Mouse (Mus musculus) liver, embryonic 12.5 days (tissue): Measurements from ENCODE around the gene 1700088E04Rik. TPM values are rescaled to one million over a fixed set of nuclear protein-coding genes. Genes with fewer than 3 reads are reported as not detected.

Experiments used
- ATAC-seq: fragments of 200-750 bp; cut with Nextera tagmentation; 2 replicates; pipeline ENCODE4 v1.8.0; 2017; ENCODE audit warnings: moderate number of reproducible peaks, mild to moderate bottlenecking, moderate library complexity
- H3K27ac ChIP-seq: fragments of 300-500 bp; sonication (generic); 2 replicates; pipeline ENCODE4 v1.5.1; 2016; ENCODE audit warnings: mild to moderate bottlenecking
- H3K27me3 ChIP-seq: fragments of 300-500 bp; sonication (generic); replicated peaks from 2 replicates; pipeline ENCODE4 v1.6.1; 2016; ENCODE audit warnings: mild to moderate bottlenecking, moderate library complexity
- H3K36me3 ChIP-seq: fragments of 300-500 bp; sonication (generic); 2 replicates; pipeline ENCODE4 v1.6.1; 2016; ENCODE audit warnings: mild to moderate bottlenecking, moderate library complexity
- H3K4me1 ChIP-seq: fragments of 300-500 bp; sonication (generic); 2 replicates; pipeline ENCODE4 v1.6.1; 2016
- H3K4me2 ChIP-seq: fragments of 300-500 bp; sonication (generic); 2 replicates; pipeline ENCODE4 v1.6.1; 2016; ENCODE audit warnings: mild to moderate bottlenecking, moderate library complexity
- H3K4me3 ChIP-seq: fragments of 300-500 bp; sonication (generic); 2 replicates; pipeline ENCODE4 v1.5.1; 2016; ENCODE audit warnings: mild to moderate bottlenecking, moderate library complexity
- H3K9ac ChIP-seq: fragments of 300-500 bp; sonication (generic); 2 replicates; pipeline ENCODE4 v1.6.1; 2016; ENCODE audit warnings: mild to moderate bottlenecking, moderate library complexity
- H3K9me3 ChIP-seq: fragments of 300-500 bp; sonication (generic); replicated peaks from 2 replicates; pipeline ENCODE4 v1.6.1; 2016; ENCODE audit warnings: mild to moderate bottlenecking, moderate library complexity
- WGBS: fragments of 180-500 bp; shearing (Covaris S2); methylation state at CpG from one replicate; pipeline ENCODE4 v1.1.7; 2016; ENCODE audit not compliant: insufficient replicate concordance; 5-methylcytosine and 5-hydroxymethylcytosine counted together
- polyA plus RNA-seq: library from polyadenylated mRNA; unstranded; fragments of >200 nt; fragmentation: Nextera tagmentation; extraction: Ambion mirVana; gene quantifications from 2 replicates; pipeline ENCODE4 v1.2.1, GENCODE M21; 2016

1700088E04Rik gene
- polyA plus RNA-seq, 1 experiment from 2014 or later, result 1.0 TPM

DNA sequence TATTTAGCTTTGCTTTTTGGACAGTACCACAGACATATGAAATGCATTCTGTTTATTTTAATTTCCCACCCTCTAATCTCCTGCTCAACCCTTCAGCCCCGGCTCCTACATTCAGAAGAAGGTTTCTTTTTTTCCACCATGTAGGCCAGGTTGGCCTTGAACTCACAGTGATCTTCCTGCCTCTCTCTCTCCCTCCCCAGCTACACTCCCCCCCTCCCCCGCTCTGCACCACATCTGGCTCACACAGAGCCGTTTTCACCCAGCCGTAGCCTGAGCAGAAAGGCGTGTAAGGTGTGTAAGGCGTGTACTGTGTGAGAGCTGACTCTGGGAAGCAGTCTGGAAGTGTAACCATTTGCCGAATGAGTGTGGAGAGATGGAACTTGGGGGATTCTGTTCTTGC, 11.7 kb downstream of the 1700088E04Rik start:
- Histone ChIP-seq H3K36me3 (peaks cover 95% of the 10 kb centered on the region), H3K4me2 (no peak overlapping the region), H3K9ac (no peak overlapping the region), H3K27ac (no peak overlapping the region), H3K9me3 (peaks cover 6% of the 10 kb centered on the region), H3K4me3 (no peak overlapping the region), H3K27me3 (no peaks in the 10 kb centered on the region), H3K4me1 (no peaks in the 10 kb centered on the region)
- whole genome bisulfite sequencing, result 79% methylated on average over 7 of the region's 7 CpGs
- no peak for ATAC-seq

DNA sequence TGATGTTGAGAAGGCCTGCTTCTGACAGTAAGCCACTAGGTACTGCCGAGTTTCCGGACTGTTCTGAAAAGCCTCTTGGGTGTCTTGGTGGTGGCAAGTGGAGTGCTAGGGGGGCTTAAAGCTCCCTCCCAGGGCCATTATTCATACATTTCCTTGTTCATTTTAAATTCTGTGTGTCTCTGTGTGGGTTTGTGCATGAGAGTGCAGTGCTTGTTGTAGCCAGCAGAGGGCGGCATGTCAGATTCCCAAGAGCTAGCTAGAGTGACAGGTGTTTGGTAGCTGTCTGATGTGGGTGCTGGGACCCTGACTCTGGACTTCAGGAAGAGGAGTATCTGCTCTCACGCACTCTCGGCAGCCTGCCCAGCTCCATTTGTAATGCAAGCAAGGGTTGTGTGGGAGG, 12.8 kb downstream of the 1700088E04Rik start:
- Histone ChIP-seq H3K4me2 (no peak overlapping the region), H3K27me3 (no peaks in the 10 kb centered on the region), H3K9me3 (peaks cover 6% of the 10 kb centered on the region), H3K9ac (no peak overlapping the region), H3K4me3 (no peak overlapping the region), H3K36me3 (peaks cover 91% of the 10 kb centered on the region), H3K4me1 (no peaks in the 10 kb centered on the region), H3K27ac (no peak overlapping the region)
- whole genome bisulfite sequencing, result 83% methylated on average over 5 of the region's 5 CpGs
- ATAC-seq, result no peak

DNA sequence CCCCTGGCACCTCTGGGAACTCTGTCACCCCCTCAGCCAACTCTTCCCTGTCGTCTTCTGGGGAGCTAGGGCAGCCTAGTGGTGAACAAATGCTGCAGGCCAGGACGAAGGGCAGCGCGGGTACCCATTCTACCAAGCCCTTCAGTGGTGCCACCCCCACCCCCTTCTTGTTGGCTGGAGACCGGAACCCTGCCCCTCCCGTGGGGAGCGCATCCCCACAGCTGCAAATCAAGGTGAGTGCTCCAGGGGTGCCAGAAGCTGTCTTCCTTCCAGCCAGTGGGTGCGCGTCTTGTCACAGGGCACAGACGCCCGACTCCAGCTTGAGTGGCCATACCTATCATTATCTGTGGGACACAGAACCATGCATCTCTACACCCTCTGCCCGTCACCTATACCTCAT, 14.0 kb downstream of the 1700088E04Rik start:
- no peak overlapping the region for H3K4me2 ChIP-seq
- ATAC-seq, result no peak
- peaks cover 6% of the 10 kb centered on the region for H3K9me3 ChIP-seq
- H3K27me3 ChIP-seq, result no peaks in the 10 kb centered on the region
- no peak overlapping the region for H3K9ac ChIP-seq
- no peaks in the 10 kb centered on the region for H3K4me1 ChIP-seq
- H3K27ac ChIP-seq, result no peak overlapping the region
- H3K36me3 ChIP-seq, result peaks cover 91% of the 10 kb centered on the region
- no peak overlapping the region for H3K4me3 ChIP-seq
- 85% methylated on average over 12 of the region's 12 CpGs for WGBS

DNA sequence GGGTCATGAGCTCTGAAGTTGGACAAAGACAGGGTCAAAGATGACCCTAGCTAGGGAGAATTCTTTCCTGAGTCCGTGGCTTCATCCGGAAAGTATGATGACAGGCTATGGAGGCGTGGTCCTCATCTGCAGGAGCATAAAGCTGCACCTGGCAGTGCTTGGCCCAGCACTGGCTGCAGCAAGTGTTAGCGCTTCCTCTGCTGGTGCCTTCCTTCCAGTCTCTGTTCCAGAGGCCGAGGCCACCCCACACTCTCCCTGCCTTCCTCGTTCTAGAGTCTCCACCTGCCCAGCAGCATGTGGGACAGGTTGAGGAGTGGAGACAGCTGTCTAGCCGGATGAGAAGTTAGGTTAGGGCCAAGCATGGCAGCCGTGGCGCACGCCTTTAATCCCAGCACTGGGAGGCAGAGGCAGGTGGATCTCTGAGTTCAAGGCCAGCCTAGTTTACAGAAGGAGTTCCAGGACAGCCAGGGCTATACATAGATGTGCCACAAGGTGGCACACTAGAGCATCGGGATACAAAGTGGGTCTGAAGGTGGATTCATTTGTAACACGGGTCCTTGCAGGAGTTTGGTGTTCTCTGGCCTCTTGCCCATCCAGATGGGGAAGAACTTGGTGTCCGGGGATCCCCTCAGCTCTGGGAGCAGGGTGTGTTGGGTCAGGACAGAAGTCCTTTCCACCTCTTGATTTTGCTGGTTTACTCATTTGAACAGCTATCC, 14.7 kb downstream of the 1700088E04Rik start:
- 70% methylated on average over 13 of the region's 13 CpGs for WGBS

DNA sequence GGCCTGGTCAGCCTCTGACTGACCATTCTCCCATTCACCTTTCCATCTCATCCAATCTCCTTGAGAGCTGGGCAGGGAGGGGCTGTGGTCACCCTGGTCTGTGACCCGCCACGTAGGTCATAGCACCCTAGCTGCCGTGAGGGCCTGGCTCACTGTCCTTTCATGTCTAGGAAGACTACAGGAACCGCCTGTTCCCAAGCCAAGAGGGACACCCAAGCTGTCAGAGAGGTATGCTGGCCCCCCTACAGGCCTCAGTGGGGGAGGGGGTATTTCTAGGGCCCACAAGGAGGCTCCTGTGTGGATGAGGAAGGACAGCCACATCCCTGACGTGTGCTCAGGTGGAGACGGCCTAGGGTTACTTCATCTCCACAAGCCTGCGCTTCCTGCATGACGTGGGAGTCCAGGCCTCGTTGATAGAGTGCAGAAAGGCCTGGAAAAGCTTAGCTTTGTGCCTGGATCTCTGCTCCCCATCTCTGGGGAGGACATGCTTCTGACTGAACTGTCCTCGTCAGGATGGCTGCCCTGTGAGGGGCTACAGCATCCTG, 16.6 kb downstream of the 1700088E04Rik start:
- Histone ChIP-seq H3K4me1 (no peaks in the 10 kb centered on the region), H3K9ac (no peak overlapping the region), H3K27ac (no peak overlapping the region), H3K36me3 (peaks cover 65% of the 10 kb centered on the region), H3K27me3 (no peaks in the 10 kb centered on the region), H3K4me2 (no peak overlapping the region), H3K4me3 (no peak overlapping the region), H3K9me3 (peaks cover 6% of the 10 kb centered on the region)
- no peak for ATAC-seq
- 82% methylated on average over 10 of the region's 10 CpGs for WGBS

More for the DNA sequence above, 14.7 kb downstream of the 1700088E04Rik start:
- H3K4me2 ChIP-seq, result no peak overlapping the region
- H3K4me1 ChIP-seq, result no peaks in the 10 kb centered on the region
- no peak overlapping the region for H3K27ac ChIP-seq
- no peaks in the 10 kb centered on the region for H3K27me3 ChIP-seq
- no peak overlapping the region for H3K9ac ChIP-seq
- H3K36me3 ChIP-seq, result peaks cover 85% of the 10 kb centered on the region
- no peak for ATAC-seq
- H3K4me3 ChIP-seq, result no peak overlapping the region
- H3K9me3 ChIP-seq, result peaks cover 6% of the 10 kb centered on the region

DNA sequence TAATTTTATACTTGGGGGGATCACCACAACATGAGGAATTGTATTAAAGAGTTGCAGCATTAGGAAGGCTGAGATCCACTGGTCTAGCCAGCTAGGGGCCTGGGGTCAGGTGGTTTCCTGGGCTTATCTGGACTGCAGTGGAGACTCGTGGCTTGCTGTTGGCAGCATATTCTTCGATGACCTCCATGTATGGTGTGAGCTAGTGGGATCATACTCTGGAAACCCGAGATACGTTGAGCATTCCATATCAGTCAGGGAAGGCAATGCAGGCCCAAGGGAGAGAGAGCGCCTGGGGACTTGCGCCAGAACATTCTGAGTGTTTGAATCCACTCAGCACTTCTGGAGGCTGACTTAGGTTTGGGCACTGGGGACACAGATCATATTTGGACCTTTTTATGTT, 17.3 kb downstream of the 1700088E04Rik start:
- H3K9me3 ChIP-seq, result peaks cover 6% of the 10 kb centered on the region
- H3K4me3 ChIP-seq, result no peak overlapping the region
- WGBS, result 62% methylated on average over 6 of the region's 6 CpGs
- H3K9ac ChIP-seq, result no peak overlapping the region
- ATAC-seq, result no peak
- H3K27me3 ChIP-seq, result no peaks in the 10 kb centered on the region
- peaks cover 67% of the 10 kb centered on the region for H3K36me3 ChIP-seq
- no peak overlapping the region for H3K4me2 ChIP-seq
- no peaks in the 10 kb centered on the region for H3K4me1 ChIP-seq
- no peak overlapping the region for H3K27ac ChIP-seq

DNA sequence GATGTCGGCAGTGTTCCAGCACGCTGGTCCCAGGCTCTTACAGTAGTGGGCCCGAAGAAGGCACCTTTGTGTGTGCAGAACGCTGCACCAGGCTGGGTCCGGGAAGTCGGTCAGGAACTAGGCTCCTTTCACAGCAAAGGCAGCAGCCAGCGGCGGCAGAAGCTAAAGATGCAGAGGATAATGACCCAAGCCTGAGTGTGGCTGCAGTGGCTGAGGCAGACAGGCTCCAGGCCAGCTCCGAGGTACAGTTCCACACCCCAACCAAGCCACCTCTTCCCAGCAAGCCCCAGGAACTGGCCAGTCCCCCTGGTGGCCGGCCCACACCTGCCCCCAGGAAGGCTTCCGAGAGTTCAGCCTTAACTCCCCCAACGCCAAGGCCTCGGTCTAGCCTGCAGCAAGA, 18.5 kb downstream of the 1700088E04Rik start:
- Histone ChIP-seq H3K9me3 (no peaks in the 10 kb centered on the region), H3K9ac (no peak overlapping the region), H3K27ac (no peak overlapping the region), H3K36me3 (peaks cover 64% of the 10 kb centered on the region), H3K27me3 (no peaks in the 10 kb centered on the region), H3K4me1 (no peaks in the 10 kb centered on the region), H3K4me2 (no peak overlapping the region), H3K4me3 (no peak overlapping the region)
- WGBS, result 82% methylated on average over 13 of the region's 13 CpGs
- ATAC-seq, result no peak

DNA sequence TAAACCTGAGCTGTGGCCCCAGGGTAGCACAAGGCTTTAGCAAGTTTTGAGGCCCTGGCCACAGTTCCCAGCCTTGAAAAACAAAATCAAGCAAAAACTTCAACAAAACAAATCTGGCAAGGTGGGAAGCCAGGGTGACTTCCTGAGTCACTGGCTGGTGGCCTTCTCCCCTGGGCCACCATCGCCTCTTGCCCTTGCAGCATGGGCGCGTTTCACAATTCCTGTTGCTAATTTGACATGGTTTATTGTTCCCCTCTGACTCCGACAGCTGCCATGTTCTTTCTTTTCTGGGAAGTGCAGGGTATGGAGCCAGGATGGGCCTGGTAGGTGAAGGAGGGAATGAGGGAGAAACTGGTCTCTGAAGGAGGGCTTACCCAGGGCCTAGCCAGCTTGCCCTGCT, 18.9 kb downstream of the 1700088E04Rik start:
- H3K4me1 ChIP-seq, result no peaks in the 10 kb centered on the region
- no peak for ATAC-seq
- 84% methylated on average over 4 of the region's 4 CpGs for WGBS
- no peaks in the 10 kb centered on the region for H3K27me3 ChIP-seq
- H3K4me2 ChIP-seq, result no peak overlapping the region
- H3K27ac ChIP-seq, result no peak overlapping the region
- no peak overlapping the region for H3K9ac ChIP-seq
- no peak overlapping the region for H3K4me3 ChIP-seq
- H3K36me3 ChIP-seq, result peaks cover 59% of the 10 kb centered on the region
- H3K9me3 ChIP-seq, result no peaks in the 10 kb centered on the region

DNA sequence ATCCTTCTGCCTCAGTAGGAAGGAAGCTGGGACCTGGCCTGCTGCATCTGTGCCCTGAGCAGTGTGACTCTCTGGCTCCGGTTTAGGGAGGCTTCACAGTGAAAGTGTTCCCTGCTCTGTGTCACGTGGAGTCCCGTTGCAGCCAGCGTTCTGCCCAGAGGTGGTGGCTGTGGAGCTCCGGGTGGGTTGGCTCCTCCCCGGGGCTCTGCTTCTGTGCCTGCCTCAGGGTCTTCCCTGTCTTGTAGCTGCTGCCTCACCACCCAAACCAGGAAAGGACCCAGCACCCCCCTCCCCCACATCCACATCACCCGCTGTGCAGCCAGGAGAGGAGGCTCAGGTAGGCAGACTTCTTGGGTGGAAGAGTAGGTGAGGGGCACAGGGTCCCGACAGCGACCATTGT, 21.6 kb downstream of the 1700088E04Rik start:
- Histone ChIP-seq H3K4me1 (no peaks in the 10 kb centered on the region), H3K4me2 (no peak overlapping the region), H3K36me3 (peaks cover 52% of the 10 kb centered on the region), H3K9ac (no peak overlapping the region), H3K27me3 (no peaks in the 10 kb centered on the region), H3K4me3 (no peak overlapping the region), H3K27ac (no peak overlapping the region), H3K9me3 (no peaks in the 10 kb centered on the region)
- 84% methylated on average over 9 of the region's 9 CpGs for WGBS
- ATAC-seq, result no peak

DNA sequence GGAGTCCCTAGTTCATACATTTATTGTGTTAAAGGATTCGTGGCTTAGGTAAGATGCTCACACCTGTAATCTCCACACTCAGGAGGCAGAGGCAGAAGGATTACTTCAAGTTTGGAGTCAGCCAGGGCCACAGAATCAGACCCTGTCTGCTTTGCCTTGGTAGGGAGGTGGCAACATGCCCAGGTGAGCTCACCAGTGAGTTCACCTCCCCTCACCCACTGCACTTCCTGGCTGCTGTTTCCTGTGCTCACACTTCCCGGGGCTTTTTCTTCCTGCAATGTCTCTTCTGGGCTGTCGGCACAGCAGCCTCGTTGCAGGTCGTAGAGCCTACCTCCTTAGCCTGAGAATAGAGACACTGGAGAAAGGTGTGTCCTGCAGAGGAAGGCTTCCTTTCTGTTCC, 25.8 kb downstream of the 1700088E04Rik start:
- Histone ChIP-seq H3K4me3 (no peak overlapping the region), H3K9ac (no peak overlapping the region), H3K9me3 (no peaks in the 10 kb centered on the region), H3K36me3 (peaks cover 36% of the 10 kb centered on the region), H3K4me2 (no peak overlapping the region), H3K27ac (no peak overlapping the region), H3K4me1 (peaks cover 13% of the 10 kb centered on the region), H3K27me3 (peaks cover 9% of the 10 kb centered on the region)
- no peak for ATAC-seq
- WGBS, result 55% methylated on average over 5 of the region's 5 CpGs

DNA sequence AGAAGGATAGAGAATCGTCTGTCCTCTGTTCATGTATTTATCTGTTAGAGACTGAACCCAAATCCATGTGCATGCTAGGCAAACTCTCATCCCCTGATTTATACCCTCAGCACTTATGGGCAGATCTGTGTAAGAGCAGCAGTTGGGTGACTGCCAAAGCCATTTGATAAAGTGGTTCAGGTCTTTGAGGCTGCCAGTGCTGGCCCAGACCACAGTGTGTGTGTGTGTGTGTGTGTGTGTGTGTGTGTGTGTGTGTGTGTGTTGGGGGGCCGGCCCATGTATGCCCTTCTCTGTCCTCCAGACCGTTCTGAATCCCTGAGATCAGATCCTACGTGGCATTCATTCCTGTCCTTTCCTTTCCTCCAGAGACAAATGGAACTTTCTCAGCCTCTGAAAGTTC, 29.3 kb downstream of the 1700088E04Rik start:
- no peaks in the 10 kb centered on the region for H3K9me3 ChIP-seq
- peaks cover 40% of the 10 kb centered on the region for H3K4me1 ChIP-seq
- H3K4me2 ChIP-seq, result no peak overlapping the region
- H3K36me3 ChIP-seq, result peaks cover 24% of the 10 kb centered on the region
- no peak overlapping the region for H3K9ac ChIP-seq
- peaks cover 27% of the 10 kb centered on the region for H3K27me3 ChIP-seq
- no peak overlapping the region for H3K4me3 ChIP-seq
- WGBS, result 77% methylated on average over 4 of the region's 4 CpGs
- H3K27ac ChIP-seq, result no peak overlapping the region
- no peak for ATAC-seq

DNA sequence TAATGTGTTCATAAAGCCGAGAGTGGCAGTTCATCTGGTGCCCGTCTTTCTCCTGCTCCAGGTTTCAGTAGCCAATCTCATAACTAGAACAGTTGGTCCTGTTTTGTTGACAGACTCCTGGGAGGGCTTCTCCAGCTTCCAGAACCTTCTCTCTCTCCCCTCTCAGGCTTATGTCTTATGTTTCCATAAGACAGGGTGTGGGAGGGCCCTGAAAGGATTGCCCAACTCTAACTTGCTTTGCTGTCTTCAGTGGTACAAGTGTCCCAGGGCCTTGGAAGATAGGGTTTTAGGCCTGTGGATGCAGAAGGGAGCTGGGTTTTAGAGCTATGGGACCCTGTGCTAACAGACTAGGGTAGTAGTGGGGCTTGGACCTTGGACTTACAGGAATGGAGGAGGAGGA, 30.5 kb downstream of the 1700088E04Rik start:
- 63% methylated on average over 2 of the region's 2 CpGs for WGBS

More for the DNA sequence above, 30.5 kb downstream of the 1700088E04Rik start:
- H3K4me1 ChIP-seq, result peaks cover 52% of the 10 kb centered on the region
- H3K36me3 ChIP-seq, result peaks cover 16% of the 10 kb centered on the region; the same call in 1 of the 2 replicates
- no peak overlapping the region for H3K27ac ChIP-seq
- no peak overlapping the region; the same call in 1 of the 2 replicates for H3K4me3 ChIP-seq
- ATAC-seq, result no peak
- H3K9ac ChIP-seq, result 0 out of 2 replicates have a peak overlapping the region, but pooled peaks have one; percentile 10
- H3K9me3 ChIP-seq, result no peaks in the 10 kb centered on the region
- peaks cover 27% of the 10 kb centered on the region for H3K27me3 ChIP-seq
- H3K4me2 ChIP-seq, result peak overlapping the region; percentile 96
